Mouse (Mus musculus) gastrocnemius, adult 18-20 months (tissue): ENCODE data around the gene Rbl2. TPM values are rescaled to one million over a fixed set of nuclear protein-coding genes. Genes with fewer than 3 reads are reported as not detected.

Experiments used
- DNase-seq: peaks from one replicate; pipeline ENCODE4 v3.0.0; 2021; ENCODE audit warnings: low spot score
- long read RNA-seq, 2 experiments: library from polyadenylated mRNA; stranded (forward); transcript quantifications; one replicate each; pipeline ENCODE4 v2.0.0; 2021
- total RNA-seq, 2 experiments: library from RNA; stranded (reverse); gene quantifications; 2 replicates each; pipeline ENCODE4 v1.2.3; 2021

Rbl2 gene
- 10 to 100 TPM; 35.9 to 41.8 TPM for total RNA-seq
- long read RNA-seq, experiment 1, full-length matches to known transcripts: 36 of 45 reads
- long read RNA-seq, experiment 1, partial matches to known transcripts: 3 of 45 reads
- long read RNA-seq, experiment 1, other reads (novel, unspliced or antisense): 6 of 45 reads
- long read RNA-seq, experiment 2, full-length matches to known transcripts: 58 of 77 reads
- long read RNA-seq, experiment 2, partial matches to known transcripts: 16 of 77 reads
- long read RNA-seq, experiment 2, other reads (novel, unspliced or antisense): 3 of 77 reads

GRCm38 (mm10) chr8:91069834-91070233, at the start of gene Rbl2:
Gene Rbl2, plus strand, starts transcription at chr8:91070057.
- peak; percentile 97 for DNase-seq

- no peak for DNase-seq
Observed at GRCm38 (mm10) chr8:91034417-91034816, 35.4 kb upstream of the Rbl2 start.

GRCm38 (mm10) chr8:91036905-91037304, 33.0 kb upstream of the Rbl2 start:
- DNase-seq: no peak

- no peak for DNase-seq
Observed at GRCm38 (mm10) chr8:91038637-91039036, 31.2 kb upstream of the Rbl2 start.

GRCm38 (mm10) chr8:91046370-91046769, 23.5 kb upstream of the Rbl2 start:
- no peak for DNase-seq

- peak; percentile 47 for DNase-seq
Observed at GRCm38 (mm10) chr8:91051037-91051436, 18.8 kb upstream of the Rbl2 start.

GRCm38 (mm10) chr8:91054418-91054817, 15.4 kb upstream of the Rbl2 start:
- no peak for DNase-seq

GRCm38 (mm10) chr8:91056848-91057247, 13.0 kb upstream of the Rbl2 start:
- no peak for DNase-seq

GRCm38 (mm10) chr8:91059086-91059578, 10.7 kb upstream of the Rbl2 start:
- no peak for DNase-seq

GRCm38 (mm10) chr8:91059884-91060510, 9.9 kb upstream of the Rbl2 start:
- no peak for DNase-seq

GRCm38 (mm10) chr8:91060555-91061471, 9.0 kb upstream of the Rbl2 start:
- DNase-seq: no peak

GRCm38 (mm10) chr8:91065179-91065578, 4.7 kb upstream of the Rbl2 start:
- DNase-seq: no peak

GRCm38 (mm10) chr8:91069407-91069806, 450 bp upstream of the Rbl2 start:
- peak; percentile 18 for DNase-seq

GRCm38 (mm10) chr8:91070275-91070859, 510 bp downstream of the Rbl2 start:
- DNase-seq: peak; percentile 89

- no peak for DNase-seq
Observed at GRCm38 (mm10) chr8:91077077-91077867, 7.4 kb downstream of the Rbl2 start.

GRCm38 (mm10) chr8:91079678-91080077, 9.8 kb downstream of the Rbl2 start:
- no peak for DNase-seq

GRCm38 (mm10) chr8:91081911-91082310, 12.1 kb downstream of the Rbl2 start:
- no peak for DNase-seq

- DNase-seq: no peak
Observed at GRCm38 (mm10) chr8:91082428-91082827, 12.6 kb downstream of the Rbl2 start.

- DNase-seq: no peak
Observed at GRCm38 (mm10) chr8:91088452-91088851, 18.6 kb downstream of the Rbl2 start.

- no peak for DNase-seq
Observed at GRCm38 (mm10) chr8:91089601-91090000, 19.7 kb downstream of the Rbl2 start.

GRCm38 (mm10) chr8:91094135-91094534, 24.3 kb downstream of the Rbl2 start:
- no peak for DNase-seq
